Mouse (Mus musculus) adrenal gland, adult 2 months (tissue): ENCODE data around the gene Eif3k. TPM values are rescaled to one million over a fixed set of nuclear protein-coding genes. Genes with fewer than 3 reads are reported as not detected.
A peak's percentile ranks its signal among the peaks of the same experiment; 100 is the strongest.

Experiments
- DNase-seq: peaks from one replicate; pipeline ENCODE4 v3.0.0; 2021
- long read RNA-seq: library from polyadenylated mRNA; stranded (forward); transcript quantifications from one replicate; pipeline ENCODE4 v2.0.0, GENCODE M21; 2021
- polyA plus RNA-seq: library from polyadenylated mRNA; depleted of rRNA; stranded (reverse); fragments of >200 nt; gene quantifications from 2 replicates; pipeline ENCODE4 v1.2.3, GENCODE M21; 2012; rRNA removed
- total RNA-seq, 2 experiments: library from RNA; stranded (reverse); gene quantifications; 2 replicates each; pipeline ENCODE4 v1.2.3; 2021

Gene Eif3k
- 100 to 1,000 TPM; 259 to 280 TPM for total RNA-seq
- polyA plus RNA-seq: 118 and 138 TPM in 2 replicates
- long read RNA-seq, transcript Eif3k-201 (8 exons, 774 nt): major isoform, 72 of 81 reads
- long read RNA-seq, partial matches to known transcripts: 4 of 81 reads
- long read RNA-seq, other reads (novel, unspliced or antisense): 5 of 81 reads

DNA sequence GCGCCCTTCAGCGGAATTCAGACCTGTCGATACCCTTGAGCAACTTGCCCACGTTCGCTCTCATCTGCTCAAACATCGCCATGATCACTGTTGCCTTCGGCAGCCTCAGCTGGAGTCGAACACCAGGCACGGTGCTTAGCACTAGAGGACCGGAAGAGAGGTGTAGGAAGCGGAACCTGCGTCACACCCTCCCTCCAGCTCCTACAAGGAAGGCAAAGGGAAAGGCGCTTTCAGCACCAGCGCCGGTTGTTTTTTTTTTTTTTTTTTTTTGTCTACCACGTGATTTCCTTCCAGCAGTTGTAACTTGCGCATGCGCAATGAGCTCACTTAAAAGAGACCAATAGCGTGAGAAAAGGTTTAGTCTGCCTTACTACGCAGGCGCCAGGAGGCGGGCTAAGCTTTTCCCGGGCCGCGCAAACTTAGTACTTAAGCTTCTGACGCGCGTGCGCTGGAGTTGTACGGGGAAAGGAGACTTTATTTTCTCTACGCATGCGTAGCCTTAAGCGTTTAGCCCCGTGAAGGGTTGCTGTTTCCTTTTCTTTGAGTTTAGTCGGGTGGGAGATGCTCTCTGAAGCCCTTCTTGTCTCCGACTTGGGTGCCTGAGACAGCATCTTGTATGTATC, at the start of gene Eif3k, which contains the start of gene Map4k1:
TSS of gene Eif3k (minus strand) at position 214 of the 623 bp plus-strand sequence.
TSS of gene Map4k1 (plus strand) at position 400 of the 623 bp plus-strand sequence.
- DNase-seq: peak; percentile 97

DNA sequence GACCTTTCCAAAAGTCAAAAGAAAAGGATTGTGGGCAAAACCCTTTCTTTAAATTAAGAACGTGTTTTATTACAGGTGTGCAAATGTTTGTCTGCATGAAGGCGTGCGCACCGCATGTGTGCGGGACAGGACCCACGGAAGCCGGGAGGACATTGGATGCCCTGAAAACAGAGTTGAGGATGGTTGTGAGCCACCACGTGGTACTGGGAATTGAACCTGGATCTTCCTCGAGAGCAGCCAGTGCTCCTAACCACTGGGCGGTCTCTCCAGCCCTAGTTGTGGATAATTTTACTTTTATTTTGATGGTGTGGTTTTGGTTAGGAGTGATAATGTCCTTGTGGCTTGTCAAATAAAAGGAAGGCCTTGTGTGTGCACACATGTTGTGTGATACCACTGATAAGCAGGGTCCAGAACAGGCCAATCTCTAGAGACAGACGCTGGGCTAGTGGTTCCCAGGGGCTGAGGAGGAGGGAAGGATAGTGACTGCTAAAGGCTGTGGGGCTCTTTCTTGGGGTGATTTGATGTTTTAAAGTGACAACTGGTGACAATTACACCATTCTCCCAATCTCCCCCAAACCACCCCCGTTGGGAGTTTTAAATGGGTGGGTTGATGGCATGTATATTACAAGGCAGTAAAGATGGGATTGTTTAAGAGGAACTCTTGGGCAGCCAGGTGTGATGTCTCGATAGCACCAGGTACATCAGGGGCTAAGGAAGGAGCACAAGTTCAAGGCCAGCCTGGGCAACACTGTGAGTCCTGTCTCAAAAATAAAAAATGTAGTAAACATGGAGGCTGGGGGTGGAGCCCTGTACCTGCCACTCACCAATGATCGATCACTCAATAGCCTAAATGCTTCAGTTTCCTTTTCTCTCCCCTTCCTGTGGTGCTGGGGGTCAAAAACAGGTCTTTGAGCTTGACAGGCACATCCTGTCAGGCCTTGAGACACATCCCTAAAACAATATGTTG, 48.3 kb upstream of the Eif3k start:
- DNase-seq: no peak

DNA sequence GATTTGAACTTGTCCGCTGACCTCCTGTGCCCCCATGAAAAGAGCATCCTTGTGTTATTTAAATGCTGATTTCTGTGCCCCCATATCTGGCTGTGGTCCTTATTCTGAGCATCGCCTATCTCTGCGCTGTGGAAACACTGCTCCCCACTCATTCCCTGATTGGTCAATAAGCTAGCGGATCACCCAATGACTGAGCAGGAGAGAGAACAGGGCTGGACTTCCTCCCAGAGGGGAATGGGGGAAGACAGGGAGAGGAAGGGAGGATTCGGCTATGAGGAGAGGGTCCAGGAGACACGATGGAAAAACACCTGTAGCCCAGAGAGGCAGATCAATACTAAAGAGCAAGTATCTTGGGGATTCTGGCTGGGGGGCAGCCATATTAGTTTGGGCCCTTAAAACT, 47.1 kb upstream of the Eif3k start:
- DNase-seq: no peak

DNA sequence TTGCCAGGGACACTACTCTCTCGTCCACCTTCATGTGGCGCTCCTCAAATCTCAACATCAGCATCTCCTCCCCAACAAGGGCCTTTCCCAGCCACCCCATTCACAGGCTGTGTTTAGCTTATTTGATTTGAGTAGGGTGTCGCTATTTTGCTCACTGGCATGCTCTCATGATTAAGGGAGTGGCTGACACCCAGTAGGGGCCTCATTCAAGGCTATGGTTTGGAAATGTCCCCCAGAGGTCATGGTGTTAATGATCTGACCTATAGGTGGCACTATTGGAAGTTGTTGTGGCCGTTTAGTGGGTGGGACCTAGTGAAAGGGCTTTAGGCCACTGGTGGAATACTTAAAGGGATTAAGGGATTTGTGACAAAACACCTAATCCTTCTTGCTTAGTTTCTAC, 45.1 kb upstream of the Eif3k start:
- DNase-seq: no peak

DNA sequence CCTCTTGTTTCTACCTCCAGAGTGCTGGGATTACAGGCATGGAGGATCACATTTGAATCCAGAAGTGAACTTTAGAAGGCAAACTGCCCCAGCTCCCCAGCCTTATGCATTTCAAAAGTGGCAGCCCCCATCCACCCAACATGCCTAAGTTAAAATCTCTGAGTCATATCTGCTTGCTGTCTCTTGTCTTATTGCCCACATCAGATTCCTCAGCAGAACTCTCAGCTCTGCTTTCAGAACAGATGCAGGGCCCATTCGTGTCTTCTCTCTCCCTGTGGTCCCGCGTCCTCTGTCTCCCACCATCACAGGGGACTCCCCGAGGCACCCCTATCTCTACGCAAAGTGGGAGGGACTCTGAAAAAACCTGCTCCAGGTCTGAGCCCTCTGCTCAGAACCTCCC, 44.5 kb upstream of the Eif3k start:
- DNase-seq: no peak

DNA sequence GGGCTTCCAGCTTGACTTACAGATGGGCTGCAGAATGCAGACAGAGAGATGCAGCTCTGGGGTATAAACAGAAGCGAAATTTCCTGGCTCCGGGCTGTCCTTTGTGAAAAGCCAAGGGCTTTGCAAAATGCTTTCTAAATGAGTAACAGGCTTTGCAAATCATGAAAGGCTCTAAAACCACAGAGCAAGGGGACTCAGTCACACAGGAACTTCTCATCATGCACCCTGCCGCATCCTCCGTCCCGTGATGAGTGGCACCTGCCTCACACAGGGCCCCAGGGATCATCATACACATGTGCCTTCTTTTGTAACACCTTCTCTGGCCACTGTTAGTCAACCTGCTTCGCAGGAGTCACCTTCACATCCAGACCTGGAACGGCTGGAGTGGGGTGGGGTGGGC, 43.9 kb upstream of the Eif3k start:
- DNase-seq: no peak

DNA sequence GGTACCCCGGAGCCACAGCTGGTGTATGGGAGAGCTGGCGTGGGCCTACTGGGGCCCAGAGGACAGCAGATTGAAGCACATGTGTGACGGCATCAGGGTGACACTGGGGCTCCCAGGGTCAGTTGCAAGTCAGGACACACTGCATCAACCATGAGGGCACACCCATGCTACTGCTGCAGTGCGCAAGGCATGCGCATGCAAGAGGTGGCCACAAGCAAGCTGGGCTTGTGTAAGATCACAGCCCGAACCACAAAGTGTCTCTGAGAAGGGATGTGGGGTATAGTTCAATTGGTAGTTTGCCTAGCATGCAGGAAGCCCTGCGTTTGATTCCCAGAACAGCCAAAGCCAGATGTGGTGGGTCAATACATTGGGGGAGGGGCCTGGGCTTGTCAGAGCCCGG, 41.9 kb upstream of the Eif3k start:
- no peak for DNase-seq

DNA sequence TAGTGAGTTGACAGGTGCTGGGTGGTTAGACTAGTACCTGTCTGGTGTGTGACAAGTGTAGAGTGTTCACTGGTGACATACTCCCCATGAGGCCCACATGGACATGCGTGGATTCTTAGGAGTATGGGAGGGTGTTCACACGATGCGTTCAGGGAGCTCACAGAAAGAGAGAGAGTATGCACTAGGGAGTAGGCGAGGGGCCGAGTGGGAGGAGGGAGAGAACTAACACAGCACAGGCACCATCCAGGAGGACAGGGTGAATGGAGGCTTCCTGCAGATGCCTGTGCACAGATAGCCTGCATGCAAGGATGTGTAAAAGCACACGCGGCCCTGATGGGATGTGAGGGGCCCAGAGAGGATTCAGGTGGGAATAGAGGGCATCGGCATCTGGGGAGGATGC, 40.8 kb upstream of the Eif3k start:
- no peak for DNase-seq

DNA sequence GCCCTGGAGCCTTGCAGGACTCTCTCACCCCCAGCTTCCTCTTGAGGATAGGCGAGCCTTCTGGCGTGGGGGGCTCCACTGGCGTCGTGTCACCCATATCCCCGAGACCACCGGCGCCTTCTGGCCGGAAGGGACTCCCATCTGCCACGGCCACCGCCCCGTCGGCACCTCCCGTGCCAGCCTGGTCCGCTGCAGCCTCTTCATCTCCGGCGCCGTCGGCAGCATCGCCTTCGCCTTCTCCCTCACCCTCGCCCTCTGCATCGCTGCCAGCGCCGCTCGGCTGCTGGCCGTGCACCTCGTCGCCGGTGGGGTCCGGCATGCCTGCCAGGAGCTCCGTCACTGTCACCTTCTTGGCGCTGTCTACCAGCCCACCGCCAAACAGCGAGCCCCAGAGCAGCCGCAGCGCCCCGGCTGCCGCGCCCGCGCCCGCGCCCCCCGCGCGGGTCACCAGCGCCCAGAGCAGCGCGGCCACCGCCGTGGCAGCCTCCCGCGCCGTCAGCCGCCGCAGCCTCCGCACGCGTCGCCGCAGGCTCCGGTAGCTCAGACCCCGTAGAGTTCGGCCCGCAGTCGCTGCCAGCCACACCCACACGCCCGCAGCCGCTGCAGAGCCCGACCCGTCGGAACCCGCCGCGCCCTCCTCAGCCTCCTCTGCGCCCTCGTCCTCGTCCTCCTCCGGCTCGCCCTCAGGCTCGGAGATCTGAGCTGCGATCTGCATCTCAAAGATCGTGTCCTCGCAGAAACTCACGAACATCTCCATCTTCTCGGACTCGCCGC, 38.0 kb upstream of the Eif3k start:
- DNase-seq: no peak

DNA sequence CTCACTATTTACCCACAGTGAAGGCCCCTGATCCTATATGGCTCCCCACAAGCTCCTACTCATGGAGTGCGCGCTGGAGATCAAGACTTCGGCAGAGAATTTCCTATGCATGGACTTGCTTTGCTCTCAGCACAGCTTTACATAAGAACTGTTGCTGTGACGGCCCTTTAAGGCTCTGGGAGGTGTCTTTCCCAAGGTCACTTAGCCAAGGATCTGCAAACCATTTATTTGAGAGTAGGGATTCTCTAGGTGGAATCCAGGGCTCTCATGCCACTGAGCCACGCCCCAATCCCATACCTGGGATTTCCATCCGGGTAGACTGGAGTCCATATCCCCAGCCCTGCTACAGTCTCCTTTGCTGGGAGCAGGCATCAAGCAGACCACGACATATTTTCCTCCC, 35.6 kb upstream of the Eif3k start:
- no peak for DNase-seq

DNA sequence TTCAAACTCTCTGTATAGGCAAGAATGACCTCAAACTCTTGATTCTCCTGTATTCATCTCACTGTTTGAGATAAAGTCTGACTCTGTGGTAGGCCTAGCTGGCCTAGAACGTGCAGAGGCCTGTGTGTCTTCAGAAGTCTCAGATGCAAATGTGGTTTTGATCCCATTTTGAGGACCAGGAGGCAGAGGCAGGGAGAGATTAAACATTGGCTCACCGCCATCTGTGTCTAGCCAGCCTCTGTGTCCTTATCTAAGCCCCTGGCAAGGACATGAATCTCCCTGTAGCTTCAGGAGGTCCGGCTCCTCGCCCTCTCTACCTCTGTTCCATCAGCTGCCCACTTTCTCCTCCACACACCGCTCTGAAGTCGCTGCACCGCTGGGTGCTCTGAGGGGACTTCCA, 34.8 kb upstream of the Eif3k start:
- DNase-seq: no peak

DNA sequence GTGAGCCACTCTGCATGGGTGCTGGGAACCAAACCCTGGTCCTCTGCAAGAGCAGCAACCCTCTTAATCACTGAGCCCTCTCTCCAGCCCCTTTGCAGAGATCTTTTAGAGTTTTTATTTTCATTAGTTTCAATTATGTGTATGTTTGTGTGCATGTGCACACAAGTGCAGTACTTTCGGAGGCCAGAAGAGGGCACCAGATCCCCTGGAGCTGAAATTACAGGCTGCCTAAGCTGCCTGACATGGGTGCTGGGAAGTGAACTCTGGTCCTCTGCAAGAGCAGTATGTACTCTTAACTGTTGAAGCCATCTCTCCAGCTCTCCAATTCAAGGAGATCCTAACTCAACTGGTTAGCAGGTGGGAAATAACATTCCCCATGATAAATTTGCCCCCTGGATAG, 33.3 kb upstream of the Eif3k start:
- no peak for DNase-seq

DNA sequence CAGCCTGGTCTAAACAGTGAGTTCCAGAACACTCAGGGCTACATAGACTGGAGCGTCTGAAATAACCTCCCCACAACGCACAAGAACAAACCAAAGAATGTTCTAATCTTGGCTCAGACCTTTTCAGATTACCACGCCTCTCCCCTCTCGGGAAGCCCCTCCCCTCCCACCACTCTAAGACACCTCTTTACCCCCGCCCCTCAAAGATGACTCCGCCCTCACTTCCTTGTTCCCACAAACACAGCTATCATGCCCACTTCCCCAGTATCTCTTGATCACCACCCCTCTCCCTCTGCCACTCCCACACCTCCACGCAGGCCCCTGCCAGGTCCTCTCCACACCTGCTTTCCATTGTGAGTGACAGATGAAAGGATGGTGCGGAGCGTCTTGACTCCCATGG, 27.1 kb upstream of the Eif3k start:
- no peak for DNase-seq

DNA sequence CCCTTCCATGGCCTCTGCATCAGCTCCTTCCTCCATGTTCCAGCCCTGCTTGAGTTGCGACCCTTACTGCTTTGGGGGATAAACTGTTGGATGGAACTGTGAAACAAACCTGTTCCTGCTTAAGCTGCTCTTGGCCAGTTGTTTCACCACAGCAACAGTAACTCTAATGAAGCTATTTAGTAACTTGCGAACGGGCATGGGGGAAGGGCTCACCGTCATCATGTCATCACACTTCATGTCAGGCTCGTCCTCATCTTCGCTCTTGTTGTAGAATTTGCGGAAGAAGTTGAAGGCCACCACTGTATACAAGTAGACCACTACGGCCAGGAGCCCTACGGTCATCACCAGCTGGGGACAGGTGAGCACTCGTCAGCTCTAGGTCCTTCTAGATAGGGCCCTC, 26.5 kb upstream of the Eif3k start:
- DNase-seq: no peak

DNA sequence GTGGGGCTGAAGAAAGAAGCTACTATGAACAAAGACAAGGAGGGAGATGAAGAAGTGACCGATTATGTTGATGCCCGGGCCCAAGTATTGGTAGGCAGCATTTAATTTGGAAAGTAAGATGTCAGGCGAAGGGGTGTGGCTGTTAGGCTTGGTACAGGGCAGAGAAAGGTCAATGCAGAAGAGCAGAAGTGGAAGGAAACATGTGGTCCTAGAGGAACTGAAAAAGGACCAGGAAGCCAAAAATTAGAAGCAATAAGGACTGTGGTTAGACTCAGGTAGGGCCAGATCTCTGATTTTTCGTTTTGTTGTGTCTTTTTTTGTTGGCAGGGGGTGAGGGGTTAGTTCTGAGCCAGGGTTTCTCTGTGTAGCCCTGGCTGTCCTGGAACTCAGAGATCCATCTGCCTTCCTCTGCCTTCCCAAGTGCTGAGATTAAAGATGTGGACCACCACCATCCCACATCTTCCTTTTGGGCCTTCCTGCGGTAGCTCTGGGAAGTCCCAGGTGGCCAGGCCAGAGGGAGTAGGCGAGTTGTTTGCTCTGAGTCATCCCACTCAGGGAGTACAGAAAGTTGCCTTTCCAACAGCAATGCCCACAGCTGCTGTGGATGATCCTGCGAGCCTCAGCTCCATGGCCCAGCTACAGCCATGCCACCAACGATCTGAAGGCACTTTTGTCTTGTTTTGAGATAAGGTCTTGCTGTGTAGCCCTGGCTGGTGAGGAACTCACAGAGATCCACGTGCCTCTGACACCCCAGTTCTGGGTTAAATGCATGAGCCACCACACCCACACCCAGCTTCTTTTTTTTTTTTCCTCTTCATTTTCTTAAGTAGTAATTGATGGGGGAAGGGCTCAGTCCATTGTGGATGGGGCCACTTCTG, 25.8 kb upstream of the Eif3k start:
- no peak for DNase-seq

DNA sequence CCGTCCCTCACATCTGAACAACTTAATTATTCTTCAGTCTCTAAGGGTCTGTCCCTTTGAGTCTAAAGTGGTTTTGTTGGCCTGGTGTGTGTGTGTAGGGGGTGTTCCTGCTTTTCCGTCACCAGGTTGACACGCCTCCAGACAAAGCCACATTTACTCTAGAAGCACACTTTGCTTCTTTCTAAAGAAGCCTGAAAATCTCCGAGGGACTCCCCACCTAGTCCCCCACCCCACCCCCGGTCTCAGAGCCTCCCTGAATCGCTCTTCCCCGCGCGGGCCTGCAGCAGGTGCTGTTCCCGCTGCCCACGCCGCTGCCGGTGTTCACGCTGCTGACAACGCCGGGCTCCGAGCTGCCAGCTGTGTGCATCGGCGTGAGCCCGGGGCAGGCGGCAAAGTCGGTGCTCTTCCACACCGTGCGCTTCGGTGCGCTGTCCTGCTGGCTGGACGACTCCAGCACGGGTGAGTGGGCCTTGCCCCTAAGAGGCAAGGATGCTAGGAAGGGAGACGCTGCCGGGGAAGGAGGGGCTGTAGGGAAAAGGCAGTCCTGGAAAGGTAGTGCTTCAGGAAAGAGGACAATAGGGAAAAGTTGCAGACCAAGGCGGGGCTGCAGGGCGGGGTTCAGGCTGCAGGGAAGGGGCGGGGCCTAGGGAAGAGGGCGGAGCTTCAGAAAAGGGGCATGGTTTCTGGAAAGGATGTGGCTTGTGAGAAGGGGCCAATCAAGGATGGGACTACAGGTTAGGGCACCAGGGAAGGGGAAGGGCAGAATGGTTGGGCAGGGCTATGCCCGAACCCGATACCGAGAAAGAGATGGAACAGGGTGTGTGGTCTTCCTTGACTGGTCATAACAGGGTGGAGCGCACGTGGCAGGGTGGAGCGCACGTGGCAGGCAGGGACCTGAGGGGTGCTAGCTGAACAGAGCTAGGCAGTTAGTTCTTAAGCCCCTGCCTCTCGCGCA, 19.3 kb upstream of the Eif3k start:
- peak; percentile 63 for DNase-seq

DNA sequence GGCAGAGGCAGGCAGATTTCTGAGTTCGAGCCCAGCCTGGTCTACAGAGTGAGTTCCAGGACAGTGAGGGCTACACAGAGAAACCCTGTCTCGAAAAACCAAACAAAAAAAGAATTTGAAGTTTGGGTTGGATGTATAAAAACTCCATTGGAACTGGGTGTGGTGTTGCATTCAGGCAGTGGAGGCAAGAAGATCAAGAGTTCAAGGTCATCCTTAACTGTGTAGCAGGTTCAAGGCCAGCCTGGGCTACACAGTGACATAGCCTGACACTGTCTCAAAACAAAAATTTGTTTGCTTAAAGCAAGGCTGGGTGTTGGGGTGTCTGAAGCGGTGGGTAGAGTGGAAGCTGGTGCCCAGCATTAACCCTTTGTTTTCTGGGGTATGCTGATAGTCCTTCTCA, 11.7 kb upstream of the Eif3k start:
- DNase-seq: no peak

DNA sequence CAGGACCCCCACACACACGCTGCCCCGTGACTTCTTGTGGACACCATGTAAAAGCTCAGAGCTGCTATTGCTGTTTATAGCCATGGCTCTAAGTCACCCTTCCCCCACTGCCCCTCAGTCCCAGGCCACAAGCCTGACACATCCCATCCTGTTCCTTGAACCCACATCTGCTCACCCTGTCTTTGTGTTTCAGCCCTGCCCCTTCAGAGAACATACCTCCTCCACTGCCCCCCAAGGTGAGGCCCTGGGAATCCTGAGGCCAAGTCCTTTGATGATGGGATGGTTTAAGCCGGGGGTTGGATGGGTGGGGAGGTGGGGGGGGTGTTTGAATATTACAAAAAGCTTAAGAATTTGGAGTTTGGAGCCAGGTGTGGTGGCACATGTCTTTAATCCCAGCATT, 11.3 kb upstream of the Eif3k start:
- DNase-seq: no peak

DNA sequence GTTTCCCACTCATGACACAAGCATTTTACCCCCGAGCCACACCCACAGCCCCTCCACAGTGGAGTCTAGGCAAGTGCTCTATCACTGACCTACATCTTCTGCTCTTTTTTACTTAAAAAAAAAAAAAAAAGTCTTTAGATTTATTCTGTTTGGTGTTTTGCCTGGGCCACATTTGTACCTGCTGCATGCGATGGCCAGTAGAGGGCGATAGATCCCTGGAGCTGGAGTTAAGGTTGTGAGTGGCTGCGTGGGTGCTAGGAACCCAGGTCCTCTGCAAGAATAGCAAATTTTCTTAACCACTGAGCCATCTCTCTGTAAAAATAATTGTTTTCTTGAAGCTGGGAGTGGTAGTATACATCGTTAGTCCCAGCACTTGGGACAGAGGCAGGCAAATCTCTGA, 10.0 kb upstream of the Eif3k start:
- no peak for DNase-seq

DNA sequence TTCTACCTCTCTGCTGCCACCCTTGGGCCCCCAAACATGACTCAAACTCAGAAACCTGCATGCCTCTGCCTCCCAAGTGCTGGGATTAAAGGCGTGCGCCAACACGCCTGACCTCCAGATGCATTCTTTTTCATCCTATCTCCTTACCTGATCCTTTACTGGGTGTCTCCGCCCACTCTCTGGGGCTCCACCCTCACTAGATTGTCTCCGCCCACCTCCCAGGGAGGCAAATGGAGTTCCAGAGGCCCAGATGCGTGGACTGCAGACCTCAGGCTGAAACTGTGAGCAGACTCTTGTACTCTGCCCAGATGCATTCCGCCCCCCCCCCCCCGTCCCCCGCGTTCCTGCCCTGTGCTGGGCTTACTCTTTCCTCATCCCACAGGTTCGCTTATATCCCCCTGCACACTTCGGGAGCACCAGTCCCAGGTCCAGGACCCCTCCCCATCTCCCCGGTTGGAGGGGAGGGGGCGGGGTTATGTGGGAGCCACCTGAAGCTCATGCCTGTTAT, 9.2 kb upstream of the Eif3k start:
- no peak for DNase-seq
